Mouse (Mus musculus): ENCODE measurements around the gene Ralgapa1.
A peak's percentile ranks its signal among the peaks of the same experiment; 100 is the strongest.
"Not testable (repeated sequence)": the region's sequence is repeated elsewhere in the genome, so short reads cannot be mapped to it uniquely, and the experiment has no call there.

Gene Ralgapa1

GRCm38 (mm10) chr12:55598887-55599561 is 221.9 kb downstream of the Ralgapa1 start, which contains the start of gene Insm2:
TSS of gene Insm2 (plus strand) at chr12:55599427.
- peak; percentile 1 for DNase-seq (ENCODE audit: low spot score)

- DNase-seq (ENCODE audit: low spot score), result no peak
Observed at GRCm38 (mm10) chr12:55598537-55598886, 222.5 kb downstream of the Ralgapa1 start.

- not testable (repeated sequence) for DNase-seq (ENCODE audit: low spot score)
Observed at GRCm38 (mm10) chr12:55586936-55587335, 234.0 kb downstream of the Ralgapa1 start.

GRCm38 (mm10) chr12:55573794-55574193 is 247.2 kb downstream of the Ralgapa1 start:
- no peak for DNase-seq (ENCODE audit: low spot score)

- DNase-seq (ENCODE audit: low spot score), result no peak
Observed at GRCm38 (mm10) chr12:55573089-55573488, 247.9 kb downstream of the Ralgapa1 start.

DNA sequence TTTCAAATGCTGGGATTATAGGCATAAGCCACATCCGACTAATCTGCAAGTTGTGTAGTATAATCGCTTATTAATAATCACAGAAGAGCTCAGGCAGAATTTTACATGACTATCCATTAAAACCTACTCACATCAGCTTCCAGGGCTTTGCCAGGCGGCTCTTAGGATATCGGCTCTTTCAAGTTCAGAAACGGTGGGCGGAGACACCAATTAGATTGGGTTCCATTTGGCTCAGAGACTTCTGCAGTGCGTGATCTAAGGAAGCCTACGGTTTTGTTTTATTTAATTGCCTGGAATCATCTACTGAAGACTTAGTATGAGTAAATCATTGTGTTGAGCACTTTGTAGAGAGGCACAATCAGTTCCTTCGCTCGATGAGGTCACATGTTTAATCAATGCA is 249.3 kb downstream of the Ralgapa1 start:
- no peak for DNase-seq (ENCODE audit: low spot score)

GRCm38 (mm10) chr12:55571181-55571580 is 249.8 kb downstream of the Ralgapa1 start:
- DNase-seq (ENCODE audit: low spot score), result no peak

DNA sequence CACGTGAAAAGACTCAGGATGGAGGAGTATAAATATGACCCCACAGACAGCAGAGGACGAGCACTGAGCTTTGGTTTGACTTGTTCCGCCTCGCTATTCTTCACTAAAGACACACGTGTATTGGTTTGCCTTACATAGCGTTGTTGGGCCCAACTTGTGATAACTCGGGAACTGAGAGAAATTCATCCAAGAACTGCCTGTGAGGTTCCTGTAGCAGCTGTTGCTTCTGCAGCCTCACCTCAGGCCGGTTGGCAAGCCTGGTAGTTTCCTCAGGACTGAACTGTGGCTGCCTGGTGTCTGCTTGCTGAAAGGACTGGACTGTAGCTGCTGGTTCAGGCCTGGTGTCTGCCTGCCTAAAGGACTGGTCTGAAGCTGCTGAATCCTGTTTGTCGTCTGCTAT is 250.3 kb downstream of the Ralgapa1 start:
- no peak for DNase-seq (ENCODE audit: low spot score)

GRCm38 (mm10) chr12:55569676-55570075 is 251.3 kb downstream of the Ralgapa1 start:
- DNase-seq (ENCODE audit: low spot score), result no peak

DNA sequence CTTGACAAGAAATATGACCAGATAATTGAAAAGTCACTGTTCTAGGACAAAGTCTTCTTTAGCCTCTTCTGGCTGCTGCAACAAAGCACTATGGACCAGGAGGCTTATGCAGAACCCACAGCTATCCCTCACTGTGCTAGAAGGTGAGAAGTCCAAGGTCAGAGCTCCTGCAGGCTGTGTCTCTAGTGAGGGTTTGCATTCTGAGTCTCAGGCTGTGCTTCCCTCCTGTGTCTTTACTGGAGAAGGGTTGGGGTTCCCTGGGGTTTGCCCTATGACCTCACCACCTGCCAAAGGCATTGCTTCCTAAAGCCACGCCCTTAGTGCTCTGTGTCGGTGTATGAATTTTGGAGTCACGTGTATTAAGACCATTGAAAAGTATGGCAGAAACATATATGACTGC is 252.5 kb downstream of the Ralgapa1 start:
- DNase-seq (ENCODE audit: low spot score), result no peak

DNA sequence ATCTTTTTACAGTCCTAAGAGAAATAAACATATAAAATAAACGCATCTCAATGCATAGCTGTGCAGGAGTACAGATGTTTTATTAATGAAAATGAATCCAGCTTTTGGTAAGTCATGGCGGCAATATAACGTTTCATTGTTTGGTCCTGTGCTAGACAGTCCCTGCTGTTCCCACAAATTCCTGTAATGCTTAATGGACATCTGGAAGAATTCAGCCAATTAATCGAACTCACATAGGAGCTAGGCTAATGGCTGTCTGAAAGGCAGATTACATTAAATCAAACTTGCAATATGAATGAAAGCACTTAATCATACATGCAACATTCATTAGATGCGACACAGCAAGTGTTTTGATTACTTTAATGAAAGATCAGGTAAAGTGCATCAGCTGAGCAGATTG is 254.1 kb downstream of the Ralgapa1 start:
- DNase-seq (ENCODE audit: low spot score), result no peak

DNA sequence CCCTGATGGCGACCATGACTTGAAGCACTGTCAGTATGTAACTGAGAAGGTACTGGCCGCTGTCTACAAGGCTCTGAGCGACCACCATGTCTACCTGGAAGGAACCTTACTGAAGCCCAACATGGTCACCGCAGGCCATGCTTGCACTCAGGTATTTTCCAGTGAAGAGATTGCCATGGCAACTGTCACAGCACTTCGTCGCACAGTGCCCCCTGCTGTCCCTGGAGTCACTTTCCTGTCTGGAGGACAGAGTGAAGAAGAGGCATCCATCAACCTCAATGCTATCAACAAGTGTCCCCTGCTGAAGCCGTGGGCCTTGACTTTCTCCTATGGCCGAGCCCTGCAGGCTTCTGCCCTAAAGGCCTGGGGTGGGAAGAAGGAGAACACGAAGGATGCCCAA is 255.1 kb downstream of the Ralgapa1 start:
- no peak for DNase-seq (ENCODE audit: low spot score)

- DNase-seq (ENCODE audit: low spot score), result no peak
Observed at GRCm38 (mm10) chr12:55565206-55565605, 255.8 kb downstream of the Ralgapa1 start, which contains the start of gene Aldoart2. TSS of gene Aldoart2 (plus strand) at chr12:55565239.

GRCm38 (mm10) chr12:55564187-55564963 is 256.6 kb downstream of the Ralgapa1 start:
- no peak for DNase-seq (ENCODE audit: low spot score)

- no peak for DNase-seq (ENCODE audit: low spot score)
Observed at GRCm38 (mm10) chr12:55563742-55564141, 257.2 kb downstream of the Ralgapa1 start.

GRCm38 (mm10) chr12:55560025-55560690 is 260.8 kb downstream of the Ralgapa1 start:
- DNase-seq (ENCODE audit: low spot score), result no peak

DNA sequence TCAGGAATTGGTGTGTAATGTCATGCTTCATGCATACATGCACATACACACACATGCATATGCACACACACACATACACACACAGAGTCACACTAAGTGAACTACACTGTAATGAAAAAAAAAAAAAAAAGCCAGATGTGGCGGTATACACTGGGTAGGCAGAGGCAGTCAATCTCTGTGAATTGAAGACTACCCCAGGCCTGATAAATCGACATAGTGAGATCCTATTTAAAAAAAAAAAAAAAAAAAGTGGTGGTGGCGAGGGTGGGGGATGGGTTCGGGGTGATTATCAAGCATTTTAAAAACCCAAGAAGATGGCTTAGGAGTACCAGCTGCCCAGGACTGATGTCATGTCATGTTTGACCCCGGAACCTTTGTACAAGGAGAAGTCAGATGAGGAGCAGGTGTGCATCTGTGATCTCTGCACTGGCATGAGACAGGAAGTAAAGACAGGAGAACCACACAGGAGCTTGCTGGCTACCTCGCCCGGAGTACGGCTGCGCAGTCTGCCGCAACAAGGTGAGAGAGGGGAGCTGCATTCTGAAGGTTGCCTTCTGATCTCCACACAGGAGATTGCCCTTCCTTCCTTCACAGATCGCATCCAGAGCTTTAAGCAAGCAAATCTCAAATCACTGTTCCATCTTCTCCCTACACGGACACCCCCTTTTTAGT is 261.6 kb downstream of the Ralgapa1 start:
- DNase-seq (ENCODE audit: low spot score), result no peak

- no peak for DNase-seq (ENCODE audit: low spot score)
Observed at GRCm38 (mm10) chr12:55557866-55558265, 263.1 kb downstream of the Ralgapa1 start.

DNA sequence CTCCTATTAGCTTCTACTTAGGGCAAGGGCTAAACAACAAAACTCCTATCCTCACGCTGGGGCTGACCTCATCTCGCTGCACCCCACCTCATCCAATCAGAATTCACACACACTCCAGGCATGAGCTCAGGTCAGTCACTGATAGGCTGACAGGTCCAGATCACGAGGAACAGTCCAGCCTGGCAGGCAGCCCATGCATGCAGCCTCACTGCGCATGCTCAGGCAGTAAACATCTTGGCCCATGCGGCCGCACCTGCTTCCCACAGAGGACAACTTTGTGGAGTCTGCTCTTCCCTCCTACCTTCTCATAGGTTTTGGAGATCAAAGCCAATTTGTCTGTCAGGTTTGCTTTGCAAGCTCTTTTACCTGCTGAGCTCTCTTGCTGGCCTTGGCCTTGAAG is 266.1 kb downstream of the Ralgapa1 start:
- not testable (repeated sequence) for DNase-seq (ENCODE audit: low spot score)

Data from ovary, postnatal 14 days (tissue).